Mouse (Mus musculus): ENCODE measurements around the gene Klhl25. TPM values are rescaled to one million over a fixed set of nuclear protein-coding genes. Genes with fewer than 3 reads are reported as not detected.

Gene Klhl25
- polyA plus RNA-seq, 1 experiment from 2014 or later, result 4.2 TPM

- 87% methylated on average over 10 of the region's 10 CpGs for WGBS
- H3K36me3 ChIP-seq (ENCODE audit: control insufficient read depth, insufficient read depth), result peaks cover 7% of the 10 kb centered on the region; the same call in 1 of the 2 replicates
- no peaks in the 10 kb centered on the region for H3K27me3 ChIP-seq (replicated peaks; ENCODE audit: control insufficient read depth, insufficient read depth, low read length)
- no peak for TF ChIP-seq CTCF (IDR thresholded peaks at IDR 0.05; ENCODE audit: low read depth)
- no peaks in the 10 kb centered on the region for H3K9me3 ChIP-seq (ENCODE audit: control insufficient read depth)
- no peak overlapping the region for H3K4me3 ChIP-seq (ENCODE audit: low read depth, low read length)
- ATAC-seq, result no peak
- no peak overlapping the region for H3K27ac ChIP-seq (ENCODE audit: low read depth, low read length)
- H3K4me2 ChIP-seq (replicated peaks; ENCODE audit: low read depth), result no peak overlapping the region
- H3K9ac ChIP-seq (ENCODE audit: low read depth, low read length), result no peak overlapping the region
- H3K4me1 ChIP-seq (replicated peaks; ENCODE audit: control insufficient read depth, insufficient read depth, low read length), result peaks cover 5% of the 10 kb centered on the region
Observed at GRCm38 (mm10) chr7:75851290-75851689, 3.2 kb downstream of the Klhl25 start.

- no peak overlapping the region for H3K9ac ChIP-seq (ENCODE audit: low read depth, low read length)
- no peak overlapping the region for H3K27ac ChIP-seq (ENCODE audit: low read depth, low read length)
- H3K36me3 ChIP-seq (ENCODE audit: control insufficient read depth, insufficient read depth), result peaks cover 7% of the 10 kb centered on the region; the same call in 1 of the 2 replicates
- no peak for ATAC-seq
- no peak overlapping the region for H3K4me3 ChIP-seq (ENCODE audit: low read depth, low read length)
- no peaks in the 10 kb centered on the region for H3K9me3 ChIP-seq (ENCODE audit: control insufficient read depth)
- H3K4me2 ChIP-seq (replicated peaks; ENCODE audit: low read depth), result no peak overlapping the region
- peaks cover 5% of the 10 kb centered on the region for H3K4me1 ChIP-seq (replicated peaks; ENCODE audit: control insufficient read depth, insufficient read depth, low read length)
- no peak for TF ChIP-seq CTCF (IDR thresholded peaks at IDR 0.05; ENCODE audit: low read depth)
- 65% methylated on average over 4 of the region's 4 CpGs for WGBS
- H3K27me3 ChIP-seq (replicated peaks; ENCODE audit: control insufficient read depth, insufficient read depth, low read length), result no peaks in the 10 kb centered on the region
Observed at GRCm38 (mm10) chr7:75852363-75852762, 4.3 kb downstream of the Klhl25 start.

- Histone ChIP-seq H3K9ac (ENCODE audit: low read depth, low read length) (no peak overlapping the region), H3K9me3 (ENCODE audit: control insufficient read depth) (no peaks in the 10 kb centered on the region), H3K4me2 (replicated peaks; ENCODE audit: low read depth) (no peak overlapping the region), H3K27ac (ENCODE audit: low read depth, low read length) (no peak overlapping the region), H3K4me3 (ENCODE audit: low read depth, low read length) (no peak overlapping the region), H3K4me1 (replicated peaks; ENCODE audit: control insufficient read depth, insufficient read depth, low read length) (peaks cover 5% of the 10 kb centered on the region), H3K36me3 (ENCODE audit: control insufficient read depth, insufficient read depth) (peaks cover 7% of the 10 kb centered on the region; the same call in 1 of the 2 replicates), H3K27me3 (replicated peaks; ENCODE audit: control insufficient read depth, insufficient read depth, low read length) (no peaks in the 10 kb centered on the region)
- TF ChIP-seq CTCF (IDR thresholded peaks at IDR 0.05; ENCODE audit: low read depth), result no peak
- 70% methylated on average over 8 of the region's 8 CpGs for WGBS
- no peak for ATAC-seq
Observed at GRCm38 (mm10) chr7:75853171-75853830, 5.2 kb downstream of the Klhl25 start.

- WGBS, result 69% methylated on average over 6 of the region's 6 CpGs
- Histone ChIP-seq H3K4me3 (ENCODE audit: low read depth, low read length) (no peak overlapping the region), H3K4me2 (replicated peaks; ENCODE audit: low read depth) (no peak overlapping the region), H3K36me3 (ENCODE audit: control insufficient read depth, insufficient read depth) (peaks cover 7% of the 10 kb centered on the region; the same call in 1 of the 2 replicates), H3K9me3 (ENCODE audit: control insufficient read depth) (no peaks in the 10 kb centered on the region), H3K4me1 (replicated peaks; ENCODE audit: control insufficient read depth, insufficient read depth, low read length) (peaks cover 1% of the 10 kb centered on the region), H3K27ac (ENCODE audit: low read depth, low read length) (no peak overlapping the region), H3K9ac (ENCODE audit: low read depth, low read length) (no peak overlapping the region), H3K27me3 (replicated peaks; ENCODE audit: control insufficient read depth, insufficient read depth, low read length) (no peaks in the 10 kb centered on the region)
- no peak for ATAC-seq
- no peak for TF ChIP-seq CTCF (IDR thresholded peaks at IDR 0.05; ENCODE audit: low read depth)
Observed at GRCm38 (mm10) chr7:75854231-75854925, 6.3 kb downstream of the Klhl25 start.

GRCm38 (mm10) chr7:75855028-75855427 lies 6.9 kb downstream of the Klhl25 start:
- no peak for ATAC-seq
- no peaks in the 10 kb centered on the region for H3K9me3 ChIP-seq (ENCODE audit: control insufficient read depth)
- H3K27ac ChIP-seq (ENCODE audit: low read depth, low read length), result no peak overlapping the region
- peaks cover 12% of the 10 kb centered on the region; the same call in 1 of the 2 replicates for H3K36me3 ChIP-seq (ENCODE audit: control insufficient read depth, insufficient read depth)
- no peak for TF ChIP-seq CTCF (IDR thresholded peaks at IDR 0.05; ENCODE audit: low read depth)
- no peaks in the 10 kb centered on the region for H3K27me3 ChIP-seq (replicated peaks; ENCODE audit: control insufficient read depth, insufficient read depth, low read length)
- no peaks in the 10 kb centered on the region; the same call in none of the 2 replicates for H3K4me1 ChIP-seq (replicated peaks; ENCODE audit: control insufficient read depth, insufficient read depth, low read length)
- no peak overlapping the region for H3K9ac ChIP-seq (ENCODE audit: low read depth, low read length)
- no peak overlapping the region for H3K4me2 ChIP-seq (replicated peaks; ENCODE audit: low read depth)
- H3K4me3 ChIP-seq (ENCODE audit: low read depth, low read length), result no peak overlapping the region
- 80% methylated on average over 6 of the region's 6 CpGs for WGBS

- Histone ChIP-seq H3K36me3 (ENCODE audit: control insufficient read depth, insufficient read depth) (peaks cover 12% of the 10 kb centered on the region; the same call in 1 of the 2 replicates), H3K4me2 (replicated peaks; ENCODE audit: low read depth) (no peak overlapping the region), H3K27me3 (replicated peaks; ENCODE audit: control insufficient read depth, insufficient read depth, low read length) (no peaks in the 10 kb centered on the region), H3K27ac (ENCODE audit: low read depth, low read length) (no peak overlapping the region), H3K4me1 (replicated peaks; ENCODE audit: control insufficient read depth, insufficient read depth, low read length) (no peaks in the 10 kb centered on the region; the same call in none of the 2 replicates), H3K9me3 (ENCODE audit: control insufficient read depth) (no peaks in the 10 kb centered on the region), H3K9ac (ENCODE audit: low read depth, low read length) (no peak overlapping the region), H3K4me3 (ENCODE audit: low read depth, low read length) (no peak overlapping the region)
- WGBS, result 87% methylated on average over 11 of the region's 11 CpGs
- TF ChIP-seq CTCF (IDR thresholded peaks at IDR 0.05; ENCODE audit: low read depth), result no peak
- ATAC-seq, result no peak
Observed at GRCm38 (mm10) chr7:75856259-75856658, 8.1 kb downstream of the Klhl25 start.
